Mouse (Mus musculus) limb, embryonic 14.5 days (tissue): Measurements from ENCODE around the gene Akap8. TPM values are rescaled to one million over a fixed set of nuclear protein-coding genes. Genes with fewer than 3 reads are reported as not detected.

Experiments used
- ATAC-seq: fragments of 200-750 bp; cut with Nextera tagmentation; 2 replicates; pipeline ENCODE4 v1.8.0; 2017; ENCODE audit warnings: low read depth, moderate number of reproducible peaks, moderate TSS enrichment; ENCODE audit not compliant: low FRiP score
- DNase-seq: peaks from one replicate; pipeline ENCODE4 v3.0.0-alpha.2; 2015; ENCODE audit warnings: low spot score
- H3K27ac ChIP-seq: fragments of 300-500 bp; sonication (generic); replicated peaks from 2 replicates; pipeline ENCODE4 v1.5.1; 2014; ENCODE audit warnings: low read depth, mild to moderate bottlenecking, low read length, moderate library complexity, mixed read lengths
- H3K27me3 ChIP-seq: fragments of 300-500 bp; sonication (generic); 2 replicates; pipeline ENCODE4 v1.6.1; 2014; ENCODE audit warnings: low read length, mixed read lengths; ENCODE audit not compliant: control insufficient read depth, insufficient read depth
- H3K36me3 ChIP-seq: fragments of 300-500 bp; sonication (generic); 2 replicates; pipeline ENCODE4 v1.6.1; 2014; ENCODE audit warnings: mild to moderate bottlenecking, low read length, moderate library complexity, mixed read lengths; ENCODE audit not compliant: control insufficient read depth, insufficient read depth
- H3K4me1 ChIP-seq: fragments of 300-500 bp; sonication (generic); 2 replicates; pipeline ENCODE4 v1.6.1; 2014; ENCODE audit warnings: antibody characterized with exemption, low read length, mixed read lengths; ENCODE audit not compliant: control insufficient read depth, insufficient read depth
- H3K4me2 ChIP-seq: fragments of 300-500 bp; sonication (generic); replicated peaks from 2 replicates; pipeline ENCODE4 v1.6.1; 2014; ENCODE audit warnings: low read depth, mild to moderate bottlenecking, low read length, moderate library complexity; ENCODE audit not compliant: severe bottlenecking
- H3K4me3 ChIP-seq: fragments of 300-500 bp; sonication (generic); replicated peaks from 2 replicates; pipeline ENCODE4 v1.5.1; 2014; ENCODE audit warnings: low read length
- H3K9ac ChIP-seq: fragments of 300-500 bp; sonication (generic); 2 replicates; pipeline ENCODE4 v1.6.1; 2014; ENCODE audit warnings: mild to moderate bottlenecking, low read depth, low read length, moderate library complexity; ENCODE audit not compliant: severe bottlenecking
- H3K9me3 ChIP-seq: fragments of 300-500 bp; sonication (generic); 2 replicates; pipeline ENCODE4 v1.6.1; 2016; ENCODE audit warnings: low read length; ENCODE audit not compliant: control insufficient read depth
- POLR2A ChIP-seq: fragments of 200-500 bp; IDR thresholded peaks from 2 replicates; pipeline ENCODE4 v1.8.0; 2012; ENCODE audit warnings: inconsistent platforms, mild to moderate bottlenecking, moderate library complexity, borderline replicate concordance; ENCODE audit not compliant: insufficient read depth, insufficient read length; ENCODE audit errors: extremely low read depth
- WGBS: fragments of 180-500 bp; shearing (Covaris S2); extraction: QIAGEN DNeasy Blood & Tissue Kit; methylation state at CpG from one replicate; pipeline ENCODE4 v1.1.7; 2014; 5-methylcytosine and 5-hydroxymethylcytosine counted together
- polyA plus RNA-seq, 2 experiments: library from polyadenylated mRNA; depleted of rRNA in 1 of 2; stranded (reverse) in 1 of 2; unstranded in 1 of 2; fragments of >200 nt; fragmentation: Nextera tagmentation in 1 of 2; extraction: Ambion mirVana in 1 of 2; gene quantifications; 2 replicates each; pipeline versions ENCODE4 v1.2.1 to v1.2.3; 2012 to 2014

Akap8 gene
- polyA plus RNA-seq, 2 experiments: 36.9 to 108 TPM

- no peak for TF ChIP-seq POLR2A
- peak overlapping the region; percentile 93 for H3K27ac ChIP-seq
- no peaks in the 10 kb centered on the region for H3K9me3 ChIP-seq
- H3K4me1 ChIP-seq: peaks cover 10% of the 10 kb centered on the region
- DNase-seq (no peak), ATAC-seq (no peak)
- 0% methylated on average over 7 of the region's 7 CpGs for WGBS
- H3K4me3 ChIP-seq: peak overlapping the region; percentile 95
- H3K9ac ChIP-seq: peak overlapping the region; percentile 89
- H3K36me3 ChIP-seq: peaks cover 48% of the 10 kb centered on the region
- no peaks in the 10 kb centered on the region for H3K27me3 ChIP-seq
- H3K4me2 ChIP-seq: peak overlapping the region; percentile 78
These were observed 1.1 kb downstream of the Akap8 start for GRCm38 (mm10) chr17:32319950-32320349.

- Histone ChIP-seq H3K27ac (no peak overlapping the region), H3K4me3 (no peak overlapping the region), H3K36me3 (peaks cover 58% of the 10 kb centered on the region), H3K9ac (no peak overlapping the region), H3K27me3 (no peaks in the 10 kb centered on the region), H3K9me3 (no peaks in the 10 kb centered on the region), H3K4me2 (no peak overlapping the region), H3K4me1 (peaks cover 10% of the 10 kb centered on the region)
- 83% methylated on average over 3 of the region's 3 CpGs for WGBS
- no peak for ATAC-seq
- no peak for DNase-seq
- no peak for TF ChIP-seq POLR2A
These were observed 3.3 kb downstream of the Akap8 start for GRCm38 (mm10) chr17:32317708-32318107.

GRCm38 (mm10) chr17:32317032-32317431, 4.0 kb downstream of the Akap8 start:
- DNase-seq (no peak), ATAC-seq (no peak)
- no peaks in the 10 kb centered on the region for H3K27me3 ChIP-seq
- H3K4me3 ChIP-seq: no peak overlapping the region
- H3K36me3 ChIP-seq: peaks cover 64% of the 10 kb centered on the region
- no peak overlapping the region for H3K4me2 ChIP-seq
- no peak overlapping the region for H3K27ac ChIP-seq
- 92% methylated on average over 8 of the region's 8 CpGs for WGBS
- H3K9me3 ChIP-seq: no peaks in the 10 kb centered on the region
- no peak for TF ChIP-seq POLR2A
- H3K4me1 ChIP-seq: peaks cover 8% of the 10 kb centered on the region
- H3K9ac ChIP-seq: no peak overlapping the region

GRCm38 (mm10) chr17:32315560-32315959, 5.5 kb downstream of the Akap8 start:
- no peaks in the 10 kb centered on the region for H3K27me3 ChIP-seq
- TF ChIP-seq POLR2A: no peak
- H3K4me3 ChIP-seq: no peak overlapping the region
- H3K27ac ChIP-seq: no peak overlapping the region
- no peaks in the 10 kb centered on the region for H3K9me3 ChIP-seq
- WGBS: 95% methylated on average over 5 of the region's 5 CpGs
- H3K36me3 ChIP-seq: peaks cover 79% of the 10 kb centered on the region
- ATAC-seq (no peak), DNase-seq (no peak)
- no peak overlapping the region for H3K4me2 ChIP-seq
- no peak overlapping the region for H3K9ac ChIP-seq
- H3K4me1 ChIP-seq: peaks cover 5% of the 10 kb centered on the region

GRCm38 (mm10) chr17:32313892-32314291, 7.1 kb downstream of the Akap8 start:
- H3K9me3 ChIP-seq: no peaks in the 10 kb centered on the region
- DNase-seq (no peak), ATAC-seq (no peak)
- no peak overlapping the region for H3K4me3 ChIP-seq
- 0 out of 2 replicates have a peak, but pooled peaks cover under 1% of the 10 kb centered on the region for H3K4me1 ChIP-seq
- no peak overlapping the region for H3K9ac ChIP-seq
- H3K36me3 ChIP-seq: peaks cover 96% of the 10 kb centered on the region
- TF ChIP-seq POLR2A: no peak
- H3K27me3 ChIP-seq: no peaks in the 10 kb centered on the region
- no peak overlapping the region for H3K4me2 ChIP-seq
- H3K27ac ChIP-seq: no peak overlapping the region
- 85% methylated on average over 5 of the region's 5 CpGs for WGBS

DNA sequence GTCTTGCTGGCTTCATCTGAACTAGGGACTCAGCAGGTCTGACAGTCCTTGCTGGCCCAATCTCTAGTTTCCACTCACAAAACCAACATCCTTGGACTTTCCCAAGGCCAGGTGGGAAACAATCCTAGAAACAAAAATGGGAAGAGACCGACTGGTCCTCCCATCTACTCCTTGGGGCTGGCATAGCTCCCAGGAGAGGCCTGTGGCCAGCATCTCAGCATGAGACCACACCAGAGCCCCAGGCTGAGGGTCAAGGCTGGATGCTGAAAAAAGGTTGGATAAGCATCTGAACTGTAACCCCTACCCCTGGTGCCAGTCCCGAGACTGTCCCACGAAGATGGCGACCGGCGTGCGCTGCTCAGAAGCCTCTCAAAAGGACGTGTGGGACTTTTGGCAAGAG, 8.2 kb downstream of the Akap8 start:
- Histone ChIP-seq H3K36me3 (peaks cover 100% of the 10 kb centered on the region), H3K27ac (no peak overlapping the region), H3K27me3 (no peaks in the 10 kb centered on the region), H3K9me3 (no peaks in the 10 kb centered on the region), H3K4me2 (no peak overlapping the region), H3K4me1 (no peaks in the 10 kb centered on the region), H3K4me3 (no peak overlapping the region), H3K9ac (no peak overlapping the region)
- ATAC-seq: no peak
- TF ChIP-seq POLR2A: no peak
- DNase-seq: no peak
- 96% methylated on average over 8 of the region's 8 CpGs for WGBS
